Mouse (Mus musculus): Measurements from ENCODE around the gene Gm4788.
"Not testable (repeated sequence)": the region's sequence is repeated elsewhere in the genome, so short reads cannot be mapped to it uniquely, and the experiment has no call there.

GRCm38 (mm10) chr1:139716249-139716648 lies 64.8 kb downstream of the Gm4788 start:
- TF ChIP-seq CTCF (IDR thresholded peaks at IDR 0.05); POLR2A (IDR thresholded peaks at IDR 0.05; ENCODE audit: insufficient read depth, low read depth, low read length); EP300 (IDR thresholded peaks at IDR 0.05; ENCODE audit: insufficient read depth, low read depth, low read length): not testable (repeated sequence)
